Mouse (Mus musculus): ENCODE measurements at regions not wholly inside any gene's neighbourhood (a gene's known extent, or its start where the extent isn't known, plus 50 kb on each side); places are given as distances from the start of the nearest gene placed in this dataset.

DNA sequence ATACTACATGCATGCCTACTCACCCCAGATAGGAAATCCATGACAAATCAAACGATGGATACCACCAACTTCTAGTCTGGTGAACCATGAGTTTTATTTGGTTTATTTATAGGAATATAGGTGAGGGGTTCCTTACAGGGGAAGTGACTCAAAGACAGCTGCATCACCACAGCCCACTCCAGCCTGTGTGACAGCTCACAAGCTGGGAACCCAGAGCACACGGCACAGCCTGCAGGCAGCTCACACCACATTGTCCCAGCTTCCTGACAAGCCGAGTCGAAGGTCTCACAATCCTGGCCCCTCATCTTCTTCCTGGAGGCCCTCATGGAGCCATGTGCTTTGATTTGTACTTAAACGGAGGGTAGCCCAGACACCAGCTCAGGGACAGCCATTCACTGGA, 214.7 kb downstream of the Cog6 start:
- DNase-seq (ENCODE audit: low spot score) = no peak

DNA sequence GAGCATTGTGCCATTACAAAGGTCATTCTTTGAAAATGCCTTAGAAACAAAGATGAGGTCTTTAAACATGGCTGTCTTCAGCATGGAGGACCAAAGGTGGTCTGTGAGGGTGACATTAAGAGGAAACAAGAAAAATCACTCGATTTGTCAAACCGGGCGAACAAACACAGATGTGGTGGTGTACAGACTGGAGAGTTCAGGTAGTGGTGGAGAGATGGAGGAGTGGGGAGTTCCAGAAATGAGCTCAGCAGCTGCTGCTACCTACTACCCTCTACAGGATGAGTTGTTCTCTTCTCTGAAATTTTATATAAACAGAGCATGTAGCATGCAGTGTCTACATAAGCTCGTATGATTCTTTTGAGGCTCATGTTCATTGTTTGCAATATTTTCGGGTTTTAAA, 215.6 kb downstream of the Cog6 start:
- no peak for DNase-seq (ENCODE audit: low spot score)

DNA sequence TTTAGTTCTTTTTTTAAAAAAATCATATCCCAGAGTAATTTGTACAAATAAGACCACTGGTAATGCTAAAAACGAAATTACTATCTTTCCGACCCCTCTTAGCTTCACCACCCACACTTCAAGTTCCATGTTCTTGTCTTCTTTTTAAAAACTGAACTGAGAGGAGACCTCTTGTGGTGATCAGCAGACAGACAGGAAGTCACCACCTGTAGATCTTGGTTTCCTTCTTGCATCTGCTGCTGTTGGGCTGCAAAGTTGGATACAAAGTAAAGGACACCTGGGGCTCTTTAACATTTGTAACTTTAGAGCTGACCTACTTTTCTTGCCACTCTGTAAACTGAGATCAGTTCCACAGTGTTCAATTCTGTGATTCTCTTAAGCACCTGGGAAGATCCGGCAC, 216.4 kb downstream of the Cog6 start:
- DNase-seq (ENCODE audit: low spot score) = no peak

DNA sequence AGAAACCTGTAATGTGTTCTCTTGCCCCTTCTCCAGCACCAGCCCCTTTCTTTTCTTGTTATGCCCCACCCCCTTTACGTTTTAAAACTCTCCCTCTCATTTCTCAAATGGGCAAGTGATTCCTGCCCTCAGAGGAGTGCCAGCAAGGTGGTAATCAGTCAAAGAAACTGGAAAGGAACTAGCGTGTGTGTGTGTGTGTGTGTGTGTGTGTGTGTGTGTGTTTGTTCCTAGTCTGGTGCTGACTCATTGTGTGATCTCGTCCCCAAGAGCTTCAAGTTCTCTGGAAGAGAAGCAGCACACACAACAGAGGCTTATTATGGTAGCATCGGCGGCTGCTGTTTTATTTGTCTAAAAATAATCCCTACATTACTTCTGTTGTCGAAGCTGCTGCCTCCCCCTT, 219.2 kb downstream of the Cog6 start:
- DNase-seq (ENCODE audit: low spot score) = no peak

DNA sequence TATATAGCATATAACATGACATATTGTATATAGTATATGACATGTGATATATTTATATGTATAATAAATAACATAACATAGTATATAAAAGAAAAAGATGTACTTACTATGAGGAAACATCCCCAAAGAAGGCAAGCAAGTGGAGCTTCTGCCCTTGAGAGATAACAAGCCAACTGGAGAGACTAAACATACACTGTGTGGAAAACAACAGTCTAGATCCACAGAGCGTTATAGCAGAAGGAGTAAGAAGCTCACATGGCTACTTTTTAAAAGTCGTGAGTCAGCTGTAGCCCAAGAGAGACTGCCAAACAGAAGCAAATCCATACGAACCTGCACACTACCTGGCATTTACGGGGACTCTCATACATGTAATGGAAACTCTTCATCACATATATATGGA, 219.9 kb downstream of the Cog6 start:
- DNase-seq (ENCODE audit: low spot score) = no peak

DNA sequence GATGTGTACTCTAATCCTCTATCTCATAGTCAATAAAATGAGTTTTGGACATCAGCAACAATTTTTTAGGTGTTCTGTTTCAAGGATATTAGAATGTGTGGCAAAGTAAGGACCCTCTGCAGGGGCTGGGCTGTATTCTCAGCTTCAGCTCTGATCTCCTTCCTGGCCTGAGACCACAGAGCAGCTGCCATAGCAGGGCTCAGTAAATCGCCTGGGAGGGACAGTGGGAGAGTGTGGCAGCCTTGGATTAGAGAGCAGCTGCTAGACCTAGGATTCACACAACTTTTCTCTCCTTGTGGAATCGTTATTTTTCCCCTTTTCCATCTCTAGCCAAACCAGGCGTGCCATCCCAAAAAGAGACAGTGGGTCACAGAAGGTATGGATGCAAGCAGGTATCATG, 222.8 kb downstream of the Cog6 start:
- DNase-seq (ENCODE audit: low spot score) = no peak

DNA sequence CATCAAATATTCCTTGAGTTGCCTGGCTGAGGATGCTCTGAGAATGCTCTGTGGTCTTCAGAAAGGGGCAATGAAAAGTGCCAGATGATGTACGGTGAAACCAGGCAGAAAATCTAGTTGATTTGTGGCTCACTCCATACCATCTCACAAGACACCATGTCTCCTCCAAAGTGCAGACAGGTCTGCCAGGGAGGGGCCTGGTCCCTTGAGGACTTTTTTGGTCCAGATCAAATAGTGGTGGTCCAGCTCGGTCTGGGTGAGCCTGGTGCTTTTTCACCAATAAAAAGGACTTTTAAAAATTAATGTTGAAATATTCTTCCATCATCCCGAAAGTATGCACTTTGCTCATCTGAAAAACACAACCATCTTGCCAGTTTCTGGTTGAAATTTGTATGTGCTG, 224.2 kb downstream of the Cog6 start:
- DNase-seq (ENCODE audit: low spot score) = no peak

DNA sequence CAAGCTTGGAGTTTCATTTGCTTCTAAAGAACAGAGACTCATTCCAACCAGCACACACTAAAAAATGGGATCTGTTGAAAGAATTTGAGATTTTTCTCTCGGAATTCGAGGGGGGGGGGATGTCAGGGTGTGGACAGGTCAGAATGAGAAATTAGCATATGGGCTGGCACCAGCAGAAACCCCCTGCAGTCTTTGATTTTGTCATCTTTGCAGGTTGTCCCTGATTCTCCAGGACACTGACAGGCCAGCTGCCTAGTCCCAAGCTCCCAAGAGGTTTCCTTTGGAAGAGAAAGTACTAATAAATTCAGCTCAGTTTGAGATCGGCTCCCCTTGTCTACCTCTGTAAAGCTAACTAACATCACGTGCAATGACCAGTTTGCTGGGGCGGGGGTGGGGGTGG, 224.9 kb downstream of the Cog6 start:
- no peak for DNase-seq (ENCODE audit: low spot score)

DNA sequence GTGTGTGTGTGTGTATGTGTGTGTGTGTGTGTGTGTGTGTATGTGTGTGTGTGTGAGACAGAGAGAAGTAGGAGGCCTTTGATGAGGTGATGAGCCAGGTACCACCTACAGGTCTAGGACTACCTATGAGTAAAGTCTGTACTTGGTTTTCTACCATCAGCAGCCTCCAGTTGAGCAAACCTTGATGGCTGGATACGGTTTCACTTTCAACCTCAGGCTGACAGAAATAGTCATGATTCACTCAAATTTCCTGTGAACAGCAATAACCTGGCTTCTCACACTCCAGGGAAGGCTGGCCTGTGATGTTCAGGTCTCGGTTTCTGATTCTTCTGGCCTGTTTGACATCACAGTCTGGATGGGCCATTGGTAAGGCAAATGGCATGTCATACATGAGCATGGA, 226.1 kb downstream of the Cog6 start:
- DNase-seq (ENCODE audit: low spot score) = no peak

DNA sequence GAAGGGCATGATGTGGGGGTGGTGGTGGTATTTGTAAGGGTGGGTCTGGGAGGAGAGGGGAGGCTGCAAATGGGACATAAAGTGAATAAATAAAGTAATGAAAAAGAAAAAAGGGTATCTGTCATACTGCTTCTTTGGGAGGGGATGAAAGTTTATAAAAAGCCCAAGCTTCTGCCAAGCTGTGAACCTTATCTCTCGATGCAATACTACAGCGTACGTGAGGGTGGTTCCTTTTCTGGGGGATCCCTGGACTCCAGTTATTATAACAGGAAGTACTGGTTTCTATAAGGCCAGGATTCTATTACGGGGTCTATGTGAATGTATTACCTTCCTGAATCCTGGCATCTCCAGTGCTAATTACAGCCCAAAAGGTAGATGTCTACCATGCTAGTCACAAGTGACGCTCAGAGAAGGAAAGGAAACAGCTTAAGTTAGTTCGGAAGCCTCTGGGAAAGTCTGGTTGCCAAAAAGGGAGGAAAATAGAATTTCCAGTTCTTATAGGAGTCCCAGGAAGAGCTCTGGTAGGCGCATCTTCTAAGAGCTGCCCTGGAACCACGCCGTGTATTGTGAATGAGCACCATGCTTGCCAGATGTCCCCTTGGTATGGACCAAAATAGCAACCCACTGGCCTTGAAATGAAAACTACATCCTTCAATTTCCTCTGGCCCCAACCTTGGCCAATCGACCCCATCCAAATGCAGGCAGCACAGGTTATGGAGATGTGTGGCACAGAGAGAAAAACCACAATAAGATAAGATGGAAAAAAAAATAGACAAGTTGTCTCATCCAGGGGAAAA, 228.9 kb downstream of the Cog6 start:
- no peak for DNase-seq (ENCODE audit: low spot score)

DNA sequence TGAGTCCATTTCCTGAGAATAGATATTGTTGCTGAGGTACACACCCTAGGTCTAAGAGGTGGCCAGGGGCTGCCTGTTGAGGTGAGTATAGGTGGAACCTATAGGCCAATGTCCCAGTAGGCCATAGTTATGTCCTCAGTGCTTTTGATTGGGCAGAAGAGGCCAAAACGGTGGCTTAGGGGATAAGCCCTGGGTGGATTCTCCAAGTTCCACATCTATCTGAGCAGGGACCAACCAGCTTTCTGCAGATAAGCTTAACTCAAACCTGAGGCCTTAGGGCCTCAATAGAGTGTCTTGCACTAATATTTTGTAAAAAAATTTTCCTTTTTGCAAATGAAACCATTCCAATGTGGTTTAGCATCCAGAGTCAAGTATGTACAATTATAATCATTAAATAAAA, 231.4 kb downstream of the Cog6 start:
- DNase-seq (ENCODE audit: low spot score) = no peak

DNA sequence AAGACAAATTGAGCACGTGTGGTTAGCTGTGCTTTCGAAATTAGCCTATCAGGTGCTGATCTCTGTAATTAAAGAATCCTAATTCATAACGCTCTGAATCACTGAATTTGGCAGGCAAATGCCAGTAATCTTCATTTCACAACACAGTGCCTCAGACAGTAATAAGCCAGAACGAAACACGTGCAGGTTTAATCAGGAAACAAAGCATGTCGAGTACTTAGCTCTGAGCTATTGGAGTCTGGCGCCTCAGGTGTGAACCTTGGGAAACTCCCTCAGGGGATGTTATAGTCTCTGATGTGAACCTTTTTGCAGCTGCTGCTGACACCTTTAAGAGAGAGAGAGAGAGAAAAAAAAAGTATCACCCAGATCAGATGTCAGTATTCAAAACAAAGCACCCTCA, 232.6 kb downstream of the Cog6 start:
- no peak for DNase-seq (ENCODE audit: low spot score)

DNA sequence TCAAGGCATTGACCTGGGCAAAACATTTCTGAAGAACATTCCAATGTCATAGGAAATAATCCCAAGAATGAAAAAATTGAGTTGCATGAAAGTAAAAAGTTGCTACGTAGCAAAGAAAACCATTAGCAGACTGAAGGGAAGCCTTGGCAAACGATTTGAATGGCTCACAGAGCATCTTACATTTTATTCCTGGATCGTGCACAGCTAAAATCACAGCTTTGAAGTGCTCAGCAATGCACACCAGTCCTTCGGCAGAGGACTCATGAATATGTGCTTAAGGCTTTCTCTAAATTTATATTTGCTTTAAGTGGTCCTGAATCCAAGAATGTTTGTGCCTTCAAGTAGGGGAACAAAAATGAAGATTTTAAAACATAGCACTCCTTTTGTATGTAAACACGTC, 234.5 kb downstream of the Cog6 start:
- no peak for DNase-seq (ENCODE audit: low spot score)

DNA sequence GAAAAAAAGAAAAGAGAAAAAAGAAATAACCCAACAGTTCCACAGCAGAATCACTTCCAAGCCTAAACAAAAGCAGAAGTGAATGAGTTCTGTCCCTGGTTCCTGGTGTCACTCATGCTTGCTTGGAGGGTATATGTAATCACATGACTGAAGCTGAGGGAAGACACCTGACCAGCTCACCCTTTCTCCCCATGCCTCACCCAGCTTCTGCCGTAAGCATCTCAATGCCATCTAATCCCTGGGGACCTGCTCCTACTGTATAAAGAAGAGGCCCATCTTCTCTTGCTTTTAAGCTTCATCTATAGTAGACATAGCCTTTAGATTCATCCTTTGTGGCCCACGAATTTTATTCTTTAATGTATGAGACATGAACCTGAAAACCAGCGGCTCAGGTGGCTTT, 235.5 kb downstream of the Cog6 start:
- DNase-seq (ENCODE audit: low spot score) = no peak

DNA sequence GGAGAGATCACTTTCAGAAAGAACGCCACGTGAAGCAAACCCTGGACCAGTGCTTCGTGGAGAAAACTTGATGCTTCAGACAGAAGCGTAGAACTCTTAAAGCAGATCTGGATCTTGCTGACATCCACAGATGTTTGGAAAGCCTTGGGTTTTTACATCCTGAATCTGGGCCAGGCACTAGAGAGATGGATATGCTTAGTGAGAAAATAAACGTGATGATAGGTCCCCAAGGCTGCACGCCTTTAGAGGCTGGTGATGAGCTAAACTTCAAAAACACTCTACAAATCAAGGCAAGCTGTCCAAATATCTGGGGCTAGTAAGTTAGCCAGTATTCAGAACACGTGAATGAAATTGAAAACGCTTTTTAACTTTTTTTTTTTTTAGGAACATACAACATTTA, 236.7 kb downstream of the Cog6 start:
- no peak for DNase-seq (ENCODE audit: low spot score)

DNA sequence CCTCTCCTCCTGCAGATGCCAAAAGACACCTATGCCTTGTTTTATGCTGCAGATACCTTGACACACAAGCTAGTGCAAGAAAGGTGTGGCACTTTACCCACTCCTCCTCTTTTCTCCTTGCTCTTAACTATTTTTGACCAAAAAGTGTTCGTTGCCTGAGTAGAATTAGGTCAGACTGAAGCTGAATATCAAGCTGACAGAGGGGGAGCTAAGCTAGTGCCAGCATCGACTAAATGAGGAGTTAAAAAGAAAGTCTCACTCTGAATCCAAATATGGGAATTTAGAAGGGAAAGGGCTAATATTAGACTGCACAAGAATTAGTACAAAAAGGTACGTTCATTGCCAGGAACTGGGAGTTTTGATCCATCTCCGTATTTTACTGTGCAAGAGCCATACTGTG, 241.2 kb downstream of the Cog6 start:
- no peak for DNase-seq (ENCODE audit: low spot score)

DNA sequence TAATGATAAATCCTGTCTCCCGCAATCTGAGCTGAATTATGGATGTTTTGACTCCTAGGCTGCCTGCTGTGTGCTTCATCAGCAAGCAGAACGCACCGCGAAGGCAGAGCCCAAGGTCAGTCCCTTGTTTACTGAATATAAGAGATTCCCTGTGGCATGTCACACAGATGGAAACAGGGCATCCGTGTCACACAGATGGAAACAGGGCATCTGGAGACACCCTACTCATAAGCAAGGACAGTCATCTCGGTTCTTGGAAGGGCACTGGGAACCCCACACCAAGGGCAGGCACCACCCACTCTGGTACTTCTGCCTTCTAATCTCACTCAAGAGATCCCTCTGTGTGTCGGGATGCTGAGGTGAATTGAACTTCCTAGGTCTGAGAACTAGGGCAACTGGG, 241.9 kb downstream of the Cog6 start:
- no peak for DNase-seq (ENCODE audit: low spot score)

DNA sequence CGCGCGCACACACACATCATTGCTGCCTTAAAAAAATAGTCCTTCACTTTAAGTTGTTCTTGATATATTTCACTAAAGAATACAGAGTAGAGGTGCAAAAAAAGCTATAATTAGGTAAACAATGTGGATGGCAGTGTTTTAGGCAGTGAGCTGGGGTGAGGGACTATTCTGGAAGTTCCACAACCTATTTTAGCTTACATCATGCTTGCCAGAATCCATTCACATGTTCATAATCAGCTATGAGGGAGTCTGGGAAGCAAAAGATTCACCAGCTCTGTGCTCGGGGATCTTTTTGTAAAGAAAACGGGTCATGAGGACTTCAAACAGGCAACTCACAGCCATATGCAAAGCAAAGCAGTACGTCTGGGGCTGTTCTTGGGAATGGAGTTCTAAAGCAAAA, 242.3 kb downstream of the Cog6 start:
- DNase-seq (ENCODE audit: low spot score) = no peak

DNA sequence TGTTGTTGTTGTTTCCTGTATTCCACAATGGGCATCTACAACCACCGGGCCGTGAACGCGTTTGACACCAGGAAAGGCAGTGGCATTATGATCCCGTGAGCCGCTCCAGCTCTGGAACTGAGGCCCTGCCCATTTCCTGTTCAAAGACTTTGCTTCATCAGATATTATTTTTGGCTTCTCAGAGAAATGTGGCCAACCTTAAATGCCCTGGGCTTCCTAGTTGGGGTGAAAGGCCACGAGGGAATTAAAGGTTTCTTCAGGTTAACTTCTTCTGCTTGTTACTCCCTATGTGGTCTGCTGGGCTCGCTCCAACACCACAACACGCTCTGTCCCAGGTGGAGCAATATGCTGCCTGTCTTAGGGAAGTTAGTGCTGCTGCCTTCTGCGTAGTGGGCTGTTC, 249.8 kb downstream of the Cog6 start:
- no peak for DNase-seq (ENCODE audit: low spot score)

DNA sequence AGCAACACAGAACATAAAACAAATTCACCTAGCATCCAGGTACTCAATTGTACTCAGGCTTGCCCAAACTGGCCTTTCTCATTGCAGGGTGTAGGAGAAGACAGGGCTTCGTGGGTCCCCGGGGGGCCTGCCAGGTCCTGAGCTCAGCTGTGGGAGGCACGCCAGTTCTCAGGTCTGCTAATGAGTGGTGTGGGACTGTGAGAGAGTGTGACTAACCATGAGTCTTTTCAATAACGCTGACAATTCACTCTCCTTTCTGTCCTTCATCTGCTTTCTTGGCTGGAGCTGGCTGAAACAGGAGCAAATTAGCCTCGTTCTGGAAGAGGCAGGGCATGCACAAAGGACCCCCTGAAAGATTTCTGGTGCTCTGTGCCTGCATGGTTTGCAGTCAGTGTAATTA, 250.2 kb downstream of the Cog6 start:
- no peak for DNase-seq (ENCODE audit: low spot score)

DNA sequence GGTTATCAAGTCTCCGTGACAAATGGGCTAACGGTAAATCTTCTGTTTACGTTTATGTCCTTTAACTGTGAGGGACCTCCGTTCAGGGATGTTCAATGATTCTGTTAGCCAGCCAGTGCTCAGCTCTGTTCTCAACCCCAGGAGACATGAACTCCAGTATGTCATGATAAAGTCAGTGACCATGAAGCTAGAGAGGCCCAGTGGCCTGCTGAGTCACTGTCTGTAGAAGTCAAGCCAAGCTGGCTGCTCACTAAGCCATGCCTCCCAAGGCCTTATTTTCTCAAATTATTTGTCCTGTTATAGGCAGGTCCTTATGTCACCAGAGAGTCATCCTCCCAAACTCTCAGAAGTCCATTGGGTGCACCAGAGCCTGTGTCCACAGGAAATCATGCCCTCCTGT, 252.9 kb downstream of the Cog6 start:
- DNase-seq (ENCODE audit: low spot score) = no peak

DNA sequence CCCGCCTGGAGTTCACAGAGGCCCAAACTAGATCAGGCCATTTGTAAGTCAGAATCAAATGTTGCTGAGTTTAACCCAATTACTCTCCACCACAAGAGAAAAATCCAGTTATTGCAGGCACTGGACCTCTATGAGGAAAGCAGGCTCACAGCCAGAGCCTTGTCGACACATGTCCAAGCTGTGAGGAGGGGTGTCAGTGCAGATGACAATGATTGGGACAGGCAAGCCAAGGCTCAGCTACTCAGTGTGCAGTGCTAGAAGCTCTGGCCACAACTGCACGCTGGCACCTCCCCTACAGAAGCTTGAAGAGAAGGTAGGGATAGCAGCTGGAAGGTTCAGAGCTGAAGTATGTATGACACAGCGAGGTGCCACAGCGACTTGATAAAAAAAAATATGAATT, 253.4 kb downstream of the Cog6 start:
- DNase-seq (ENCODE audit: low spot score) = no peak

DNA sequence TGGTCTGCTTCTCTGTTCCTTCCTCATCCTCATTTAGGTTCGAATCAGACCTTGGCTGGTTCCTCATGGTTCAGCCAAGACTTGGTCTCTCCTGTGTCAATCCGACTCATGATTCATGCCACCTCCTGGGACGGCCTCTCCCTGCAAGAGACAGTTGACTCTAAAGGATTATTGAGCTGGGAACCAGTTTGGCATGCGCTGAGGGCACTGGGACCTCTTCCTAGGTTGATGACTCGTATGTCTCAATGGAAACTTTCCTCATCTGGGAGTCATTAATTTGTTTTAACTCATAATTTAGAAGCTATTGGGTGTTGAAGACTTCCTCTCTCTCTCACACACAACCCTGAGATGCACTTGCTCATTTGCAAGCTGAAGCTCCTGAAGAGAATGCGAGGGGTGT, 254.5 kb downstream of the Cog6 start:
- DNase-seq (ENCODE audit: low spot score) = no peak

DNA sequence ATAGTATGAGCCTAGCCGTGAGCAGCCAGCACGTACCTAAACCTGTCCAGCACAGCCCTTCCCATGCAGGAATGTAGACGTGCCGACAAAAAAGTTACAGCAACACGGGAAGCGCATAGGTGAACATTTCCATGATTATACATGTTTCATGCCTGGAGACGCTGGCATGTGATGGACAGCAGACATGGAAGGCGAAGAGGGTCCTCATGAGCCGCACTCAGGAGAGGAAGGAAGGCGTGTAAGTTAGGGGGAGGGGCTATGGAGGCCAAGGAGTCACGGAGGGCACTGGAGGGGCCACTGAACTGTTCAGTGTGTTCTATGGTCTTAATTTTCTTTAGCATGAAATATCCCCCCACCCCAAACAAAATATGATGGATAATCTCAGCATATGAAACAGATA, 257.2 kb downstream of the Cog6 start:
- no peak for DNase-seq (ENCODE audit: low spot score)

DNA sequence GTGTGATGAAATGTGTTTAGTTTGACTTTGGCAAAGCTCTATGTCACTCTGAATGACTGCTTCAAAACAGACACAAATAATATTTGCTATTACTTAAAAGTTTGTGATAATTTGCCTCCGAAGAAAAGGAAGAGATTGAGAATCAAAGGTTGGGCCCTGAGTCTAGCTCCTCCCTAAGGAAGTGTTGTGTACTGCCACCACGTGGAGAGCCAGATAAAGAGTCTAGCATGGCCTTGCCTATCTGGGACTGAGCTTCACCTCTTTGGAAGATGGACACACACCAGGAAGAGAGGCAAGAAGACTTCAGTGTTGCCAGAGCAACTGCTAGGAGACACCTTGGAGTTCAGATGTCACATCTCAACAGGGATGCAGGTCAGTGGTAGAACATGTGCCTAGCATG, 258.5 kb downstream of the Cog6 start:
- no peak for DNase-seq (ENCODE audit: low spot score)
